Mouse (Mus musculus): ENCODE results near the gene Gm10295.

DNA sequence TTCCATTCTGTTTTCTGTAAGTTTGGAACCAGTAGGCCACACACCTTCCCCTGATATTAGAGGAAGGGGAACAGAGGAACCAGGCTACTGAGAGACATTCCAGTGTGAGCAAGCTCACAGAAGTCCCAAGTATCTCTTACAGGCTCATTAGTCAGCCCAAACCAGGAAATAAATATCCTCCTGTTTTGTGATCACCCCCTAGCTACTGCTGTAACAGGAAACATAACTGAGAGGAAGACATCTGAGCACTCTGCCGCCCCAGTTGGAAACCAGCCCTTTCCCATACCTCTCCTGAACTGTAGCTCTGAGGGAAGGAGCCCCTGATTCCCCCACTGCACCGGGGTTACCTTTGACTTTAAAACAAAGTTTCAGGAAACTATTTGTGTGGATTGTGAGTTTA is 19.5 kb upstream of the Gm10295 start:
- TF ChIP-seq CTCF (IDR thresholded peaks at IDR 0.05; ENCODE audit: low read depth) (no peak), EP300 (IDR thresholded peaks at IDR 0.05; ENCODE audit: low read depth) (no peak)
